Mouse (Mus musculus): ENCODE measurements at regions not wholly inside any gene's neighbourhood (a gene's known extent, or its start where the extent isn't known, plus 50 kb on each side); places are given as distances from the start of the nearest gene placed in this dataset.
A peak's percentile ranks its signal among the peaks of the same experiment; 100 is the strongest.

DNA sequence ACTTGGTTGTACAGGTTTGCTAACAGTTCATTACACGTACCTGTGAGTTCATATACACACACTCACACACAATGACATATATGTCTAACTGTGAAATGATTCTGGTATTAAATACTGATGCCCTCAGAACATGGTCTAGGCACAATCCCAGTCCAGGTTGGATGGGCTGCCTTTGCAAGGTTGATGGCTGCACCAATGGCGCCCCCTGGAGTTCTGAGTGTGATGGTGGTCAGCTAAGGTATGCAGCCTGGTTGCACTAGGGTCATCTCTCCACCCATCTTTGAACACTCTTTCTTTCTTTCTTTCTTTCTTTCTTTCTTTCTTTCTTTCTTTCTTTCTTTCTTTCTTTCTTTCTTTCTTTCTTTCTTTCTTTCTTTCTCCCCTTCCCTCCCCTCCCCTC lies 67.8 kb upstream of the Mycn start:
- Histone ChIP-seq H3K4me3 (ENCODE audit: low read depth, low read length) (no peak overlapping the region), H3K36me3 (ENCODE audit: insufficient read depth, low read length) (no peaks in the 10 kb centered on the region), H3K9me3 (ENCODE audit: low read length) (no peaks in the 10 kb centered on the region), H3K27me3 (replicated peaks; ENCODE audit: insufficient read depth, low read length) (no peaks in the 10 kb centered on the region), H3K9ac (replicated peaks; ENCODE audit: low read depth) (no peak overlapping the region), H3K4me2 (replicated peaks; ENCODE audit: low read depth, low read length) (no peak overlapping the region), H3K27ac (ENCODE audit: low read length) (no peak overlapping the region), H3K4me1 (ENCODE audit: insufficient read depth, low read depth, low read length) (no peaks in the 10 kb centered on the region)
- DNase-seq (ENCODE audit: low spot score) (no peak), ATAC-seq (no peak)
- WGBS = 24% methylated on average over 2 of the region's 2 CpGs
- TF ChIP-seq CTCF (IDR thresholded peaks at IDR 0.05) (peak; percentile 22), EP300 (IDR thresholded peaks at IDR 0.05) (no peak)

DNA sequence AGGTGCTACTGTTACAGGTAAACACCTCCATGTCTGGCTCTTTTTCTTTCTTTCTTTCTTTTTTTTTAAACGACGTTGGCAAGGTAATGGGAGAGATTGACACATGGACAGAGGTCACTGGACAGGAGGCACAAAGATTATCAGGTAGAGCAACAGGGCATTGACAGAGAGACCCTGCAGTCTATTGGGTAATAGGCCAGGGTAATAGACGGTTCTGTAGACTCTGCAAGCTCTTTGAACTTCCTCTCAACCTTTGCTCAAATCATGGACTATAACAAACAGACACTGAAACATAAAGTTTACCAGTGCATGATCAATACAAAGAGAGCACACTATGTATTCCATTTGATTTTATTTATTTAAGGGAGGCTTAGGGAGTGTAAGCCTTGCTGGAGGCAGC lies 61.0 kb upstream of the Mycn start:
- no peak for TF ChIP-seq CTCF (IDR thresholded peaks at IDR 0.05)
- no peak overlapping the region for H3K4me3 ChIP-seq (ENCODE audit: low read depth, low read length)
- H3K36me3 ChIP-seq (ENCODE audit: insufficient read depth, low read length) = no peaks in the 10 kb centered on the region
- ATAC-seq (no peak), DNase-seq (ENCODE audit: low spot score) (no peak)
- H3K4me1 ChIP-seq (ENCODE audit: insufficient read depth, low read depth, low read length) = no peaks in the 10 kb centered on the region
- WGBS = 75% methylated on average over 3 of the region's 3 CpGs
- H3K9ac ChIP-seq (replicated peaks; ENCODE audit: low read depth) = no peak overlapping the region
- H3K27me3 ChIP-seq (replicated peaks; ENCODE audit: insufficient read depth, low read length) = no peaks in the 10 kb centered on the region
- no peaks in the 10 kb centered on the region for H3K9me3 ChIP-seq (ENCODE audit: low read length)
- H3K27ac ChIP-seq (ENCODE audit: low read length) = no peak overlapping the region
- no peak overlapping the region for H3K4me2 ChIP-seq (replicated peaks; ENCODE audit: low read depth, low read length)

DNA sequence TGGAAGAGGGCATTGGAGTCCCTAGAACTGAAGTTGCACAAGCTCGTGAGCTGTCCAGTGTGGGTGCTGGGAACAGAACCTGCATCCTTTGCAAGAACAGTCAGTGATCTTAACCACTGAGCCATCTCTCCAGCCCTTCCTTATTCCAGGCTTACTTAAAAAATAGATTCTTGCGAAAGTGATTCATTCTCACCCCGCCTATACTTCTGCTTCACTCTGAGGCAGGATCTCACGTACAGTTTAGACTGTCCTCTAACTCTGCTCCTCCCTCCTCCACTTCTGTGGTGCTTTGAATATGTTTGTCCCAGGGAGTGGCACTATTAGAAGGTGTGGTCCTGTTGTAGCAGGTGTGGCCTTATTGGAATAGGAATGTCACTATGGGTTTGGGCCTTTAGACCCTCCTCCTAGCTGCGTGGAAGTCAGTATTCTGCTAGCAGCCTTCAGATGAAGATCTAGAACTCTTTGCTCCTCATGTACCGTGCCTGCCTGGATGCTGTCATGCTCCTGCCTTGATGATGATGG lies 60.4 kb upstream of the Mycn start:
- DNase-seq (ENCODE audit: low spot score) (no peak), ATAC-seq (no peak)
- no peak overlapping the region for H3K9ac ChIP-seq (replicated peaks; ENCODE audit: low read depth)
- TF ChIP-seq EP300 (IDR thresholded peaks at IDR 0.05) (no peak), CTCF (IDR thresholded peaks at IDR 0.05) (no peak)
- WGBS = 81% methylated on average over 6 of the region's 6 CpGs
- no peaks in the 10 kb centered on the region for H3K4me1 ChIP-seq (ENCODE audit: insufficient read depth, low read depth, low read length)
- no peaks in the 10 kb centered on the region for H3K9me3 ChIP-seq (ENCODE audit: low read length)
- no peaks in the 10 kb centered on the region for H3K36me3 ChIP-seq (ENCODE audit: insufficient read depth, low read length)
- H3K4me3 ChIP-seq (ENCODE audit: low read depth, low read length) = no peak overlapping the region
- H3K27ac ChIP-seq (ENCODE audit: low read length) = no peak overlapping the region
- no peak overlapping the region for H3K4me2 ChIP-seq (replicated peaks; ENCODE audit: low read depth, low read length)
- no peaks in the 10 kb centered on the region for H3K27me3 ChIP-seq (replicated peaks; ENCODE audit: insufficient read depth, low read length)

DNA sequence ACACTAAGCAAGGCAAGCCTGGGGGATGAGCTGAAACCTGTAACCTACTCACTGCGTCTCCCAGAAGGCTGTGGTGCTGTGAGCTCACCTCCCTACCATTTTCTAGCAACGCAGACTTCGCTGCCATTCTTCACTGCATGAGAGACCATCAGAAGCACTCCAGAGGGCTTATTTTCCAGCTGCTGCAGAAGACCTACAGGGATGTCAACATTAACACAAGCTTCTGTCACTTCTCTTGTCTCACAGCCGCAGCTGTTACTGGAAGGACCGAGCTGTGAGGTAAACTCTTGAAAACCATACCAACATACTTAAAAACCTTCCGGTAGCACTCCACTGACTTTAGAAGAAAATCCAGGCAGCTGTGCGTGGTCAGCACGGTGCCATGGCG lies 54.3 kb upstream of the Mycn start:
- H3K9me3 ChIP-seq (ENCODE audit: low read length) = no peaks in the 10 kb centered on the region
- TF ChIP-seq CTCF (IDR thresholded peaks at IDR 0.05) = no peak
- TF ChIP-seq EP300 (IDR thresholded peaks at IDR 0.05) = no peak
- no peak overlapping the region for H3K4me2 ChIP-seq (replicated peaks; ENCODE audit: low read depth, low read length)
- H3K9ac ChIP-seq (replicated peaks; ENCODE audit: low read depth) = no peak overlapping the region
- 54% methylated on average over 9 of the region's 9 CpGs for WGBS
- no peak overlapping the region for H3K4me3 ChIP-seq (ENCODE audit: low read depth, low read length)
- no peak for DNase-seq (ENCODE audit: low spot score)
- H3K27ac ChIP-seq (ENCODE audit: low read length) = no peak overlapping the region
- H3K36me3 ChIP-seq (ENCODE audit: insufficient read depth, low read length) = no peaks in the 10 kb centered on the region
- no peaks in the 10 kb centered on the region for H3K27me3 ChIP-seq (replicated peaks; ENCODE audit: insufficient read depth, low read length)
- peaks cover 3% of the 10 kb centered on the region; the same call in 1 of the 2 replicates for H3K4me1 ChIP-seq (ENCODE audit: insufficient read depth, low read depth, low read length)
- ATAC-seq = no peak

DNA sequence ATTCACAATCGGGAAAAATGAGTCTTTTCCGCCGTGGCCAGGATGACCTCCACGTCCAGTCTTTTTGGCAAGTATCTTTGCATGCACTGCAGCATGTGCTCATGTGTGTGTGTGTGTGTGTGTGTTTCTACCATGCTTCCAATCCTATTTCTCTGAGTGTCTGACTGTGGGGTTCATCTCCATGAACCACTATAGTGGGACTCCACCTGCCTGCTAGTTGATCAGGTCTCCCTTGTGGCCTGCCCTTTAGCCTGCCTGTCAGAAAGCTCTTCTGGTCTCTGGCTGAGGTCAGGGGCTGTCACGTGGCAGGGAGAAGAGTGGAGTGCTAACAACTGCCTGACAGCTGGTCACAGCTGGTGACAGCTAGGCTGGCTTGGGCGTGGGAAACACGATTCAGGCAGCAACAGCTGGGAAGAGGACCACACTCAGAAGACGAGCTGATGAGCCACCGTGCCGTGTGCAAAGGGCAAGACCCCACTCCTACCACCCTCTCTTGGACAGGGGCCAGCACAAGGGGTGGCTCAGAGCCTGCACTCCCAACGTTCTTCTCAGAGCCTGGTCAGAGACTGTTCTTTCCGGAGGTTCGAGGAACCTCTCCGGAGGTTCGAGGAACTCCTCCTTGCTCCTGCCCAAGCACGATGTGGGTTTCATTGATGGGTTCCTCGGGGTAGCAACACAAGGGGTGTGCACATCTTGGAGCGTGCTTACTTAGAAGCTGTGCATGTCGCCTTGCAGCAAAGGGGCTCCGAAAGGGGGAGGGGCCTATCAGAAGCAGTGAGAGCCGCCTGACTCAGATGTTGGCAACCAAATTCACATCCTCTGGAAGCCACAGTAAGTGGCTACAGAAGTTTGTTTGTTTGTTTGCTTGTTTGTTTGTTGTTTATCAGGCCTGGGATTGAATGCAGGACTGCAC lies 53.6 kb upstream of the Mycn start:
- Histone ChIP-seq H3K36me3 (ENCODE audit: insufficient read depth, low read length) (no peaks in the 10 kb centered on the region), H3K4me2 (replicated peaks; ENCODE audit: low read depth, low read length) (0 out of 2 replicates have a peak overlapping the region, but pooled peaks have one; percentile 11), H3K4me3 (ENCODE audit: low read depth, low read length) (no peak overlapping the region), H3K9ac (replicated peaks; ENCODE audit: low read depth) (no peak overlapping the region), H3K27ac (ENCODE audit: low read length) (no peak overlapping the region), H3K27me3 (replicated peaks; ENCODE audit: insufficient read depth, low read length) (no peaks in the 10 kb centered on the region), H3K9me3 (ENCODE audit: low read length) (no peaks in the 10 kb centered on the region), H3K4me1 (ENCODE audit: insufficient read depth, low read depth, low read length) (peaks cover 3% of the 10 kb centered on the region; the same call in 1 of the 2 replicates)
- no peak for TF ChIP-seq CTCF (IDR thresholded peaks at IDR 0.05)
- no peak; the same call in 1 of the 2 replicates for TF ChIP-seq EP300 (IDR thresholded peaks at IDR 0.05)
- peak; percentile 90 for ATAC-seq
- 43% methylated on average over 21 of the region's 21 CpGs for WGBS
- DNase-seq (ENCODE audit: low spot score) = peak; percentile 86

DNA sequence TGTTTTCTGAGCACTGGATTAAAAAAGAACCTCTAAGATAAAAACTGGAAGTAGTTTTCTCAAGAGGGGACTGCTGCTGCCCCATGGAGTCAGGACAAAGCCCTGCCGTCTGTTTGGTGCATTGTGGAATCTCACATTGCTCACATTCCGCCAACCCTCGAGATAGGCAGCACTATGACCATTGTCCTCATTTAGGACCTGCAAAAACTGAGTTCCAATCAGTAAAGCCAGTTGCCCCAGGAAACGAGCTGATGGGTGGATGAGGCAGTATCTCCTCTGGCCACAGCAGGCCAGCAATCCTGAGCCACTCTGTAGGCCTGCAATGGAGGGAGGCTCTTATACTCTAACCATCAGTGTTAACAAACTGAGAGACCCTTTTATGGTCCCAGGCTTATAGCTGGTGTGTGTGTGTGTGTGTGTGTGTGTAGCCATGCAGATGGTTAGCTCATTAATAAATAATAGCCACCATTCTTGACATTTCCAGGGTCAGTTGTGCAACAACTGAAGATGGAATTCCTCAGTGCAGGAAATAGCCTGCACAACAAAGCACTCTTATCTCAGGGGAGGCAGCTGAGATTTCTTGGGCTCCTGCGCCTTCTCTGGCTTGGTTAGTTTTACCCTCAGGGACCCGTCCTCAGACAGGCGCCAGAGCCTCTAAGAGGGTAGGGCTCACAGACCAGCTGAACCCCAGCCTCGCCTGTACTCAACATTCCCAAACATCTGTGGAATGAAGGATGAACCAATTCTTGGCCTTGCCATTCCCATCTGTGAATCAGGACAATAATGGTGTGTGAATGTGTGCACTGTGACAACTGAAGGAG lies 52.4 kb upstream of the Mycn start:
- Histone ChIP-seq H3K9me3 (ENCODE audit: low read length) (no peaks in the 10 kb centered on the region), H3K27me3 (replicated peaks; ENCODE audit: insufficient read depth, low read length) (no peaks in the 10 kb centered on the region), H3K4me3 (ENCODE audit: low read depth, low read length) (no peak overlapping the region), H3K4me2 (replicated peaks; ENCODE audit: low read depth, low read length) (no peak overlapping the region), H3K9ac (replicated peaks; ENCODE audit: low read depth) (no peak overlapping the region), H3K4me1 (ENCODE audit: insufficient read depth, low read depth, low read length) (peaks cover 3% of the 10 kb centered on the region; the same call in 1 of the 2 replicates), H3K36me3 (ENCODE audit: insufficient read depth, low read length) (no peaks in the 10 kb centered on the region), H3K27ac (ENCODE audit: low read length) (no peak overlapping the region)
- WGBS = 30% methylated on average over 8 of the region's 8 CpGs
- peak; percentile 43 for ATAC-seq
- TF ChIP-seq CTCF (IDR thresholded peaks at IDR 0.05) = no peak
- TF ChIP-seq EP300 (IDR thresholded peaks at IDR 0.05) = peak; percentile 13; the same call in 1 of the 2 replicates
- DNase-seq (ENCODE audit: low spot score) = peak; percentile 50

Measured in lung, postnatal 0 days (tissue).